Mouse (Mus musculus) liver, embryonic 14.5 days (tissue): ENCODE results near the gene Igf2r. TPM values are rescaled to one million over a fixed set of nuclear protein-coding genes. Genes with fewer than 3 reads are reported as not detected.

Source experiments
- ATAC-seq: fragments of 200-750 bp; cut with Nextera tagmentation; 2 replicates; pipeline ENCODE4 v1.8.0; 2017; ENCODE audit warnings: moderate number of reproducible peaks, mild to moderate bottlenecking, moderate library complexity; ENCODE audit not compliant: insufficient read depth
- DNase-seq, 3 experiments: peaks; one replicate each; pipeline ENCODE4 v3.0.0-alpha.2; 2012 to 2013; ENCODE audit warnings: low read depth in 3 of 3, low spot score in 3 of 3
- H3K27ac ChIP-seq: fragments of 300-500 bp; sonication (generic); 2 replicates; pipeline ENCODE4 v1.5.1; 2014; ENCODE audit warnings: moderate library complexity, mild to moderate bottlenecking, control low read depth, inconsistent platforms
- H3K27me3 ChIP-seq: fragments of 300-500 bp; sonication (generic); 2 replicates; pipeline ENCODE4 v1.6.1; 2014; ENCODE audit warnings: mild to moderate bottlenecking, low read length, moderate library complexity; ENCODE audit not compliant: control insufficient read depth, insufficient read depth
- H3K36me3 ChIP-seq: fragments of 300-500 bp; sonication (generic); replicated peaks from 2 replicates; pipeline ENCODE4 v1.6.1; 2014; ENCODE audit warnings: low read depth; ENCODE audit not compliant: control insufficient read depth, insufficient read depth
- H3K4me1 ChIP-seq, 2 experiments: fragments of 200-500 bp in 1 of 2; fragments of 300-500 bp in 1 of 2; sonication (generic) in 1 of 2; replicated peaks; 2 replicates each; pipeline ENCODE4 v1.6.1; 2012 to 2014; ENCODE audit warnings: antibody characterized with exemption in 1 of 2, inconsistent platforms in 1 of 2, low read length in 1 of 2; ENCODE audit not compliant: control insufficient read depth in 2 of 2, insufficient read depth in 2 of 2
- H3K4me2 ChIP-seq: fragments of 300-500 bp; sonication (generic); 2 replicates; pipeline ENCODE4 v1.6.1; 2014; ENCODE audit warnings: low read depth, mild to moderate bottlenecking, control low read depth, moderate library complexity
- H3K4me3 ChIP-seq, 2 experiments: fragments of 200-500 bp in 1 of 2; fragments of 300-500 bp in 1 of 2; sonication (generic) in 1 of 2; 2 replicates each; pipeline ENCODE4 v1.5.1; 2012 to 2014; ENCODE audit warnings: low read depth in 2 of 2, low read length in 2 of 2, mild to moderate bottlenecking in 2 of 2, control low read depth in 1 of 2, inconsistent platforms in 1 of 2, moderate library complexity in 1 of 2; ENCODE audit not compliant: insufficient read depth in 1 of 2
- H3K9ac ChIP-seq: fragments of 300-500 bp; sonication (generic); replicated peaks from 2 replicates; pipeline ENCODE4 v1.6.1; 2014; ENCODE audit warnings: mild to moderate bottlenecking, control low read depth, moderate library complexity
- H3K9me3 ChIP-seq: fragments of 300-500 bp; sonication (generic); 2 replicates; pipeline ENCODE4 v1.6.1; 2016; ENCODE audit warnings: low read length, mixed read lengths; ENCODE audit not compliant: control insufficient read depth
- CTCF ChIP-seq: IDR thresholded peaks from 2 replicates; pipeline ENCODE4 v1.5.1; 2016; ENCODE audit warnings: antibody characterized with exemption, low read depth, control low read depth
- EP300 ChIP-seq: IDR thresholded peaks from 2 replicates; pipeline ENCODE4 v1.6.1; 2016; ENCODE audit warnings: antibody characterized with exemption, low read depth
- WGBS: fragments of 180-500 bp; shearing (Covaris S2); extraction: QIAGEN DNeasy Blood & Tissue Kit; methylation state at CpG from one replicate; pipeline ENCODE4 v1.1.7; 2014; ENCODE audit not compliant: insufficient replicate concordance; 5-methylcytosine and 5-hydroxymethylcytosine counted together
- polyA plus RNA-seq, 2 experiments: library from polyadenylated mRNA; depleted of rRNA in 1 of 2; stranded (reverse) in 1 of 2; unstranded in 1 of 2; fragments of >200 nt; fragmentation: Nextera tagmentation in 1 of 2; extraction: Ambion mirVana in 1 of 2; gene quantifications; 2 replicates each; pipeline versions ENCODE4 v1.2.1 to v1.2.3; 2012 to 2014

The Igf2r gene
- polyA plus RNA-seq, 2 experiments = 12.6 to 12.8 TPM

GRCm38 (mm10) chr17:12798571-12798970, 29.1 kb upstream of the Igf2r start:
- no peak for ATAC-seq
- no peak for TF ChIP-seq EP300
- TF ChIP-seq CTCF = no peak
- H3K9ac ChIP-seq = no peak overlapping the region
- no peak for DNase-seq
- H3K4me2 ChIP-seq = no peak overlapping the region
- H3K4me1 ChIP-seq = peaks cover 0 to 28% of the 10 kb centered on the region in 2 experiments; a peak in 2 of 4 replicates
- no peaks in the 10 kb centered on the region for H3K9me3 ChIP-seq
- no peaks in the 10 kb centered on the region for H3K36me3 ChIP-seq
- WGBS = 66% methylated on average over 3 of the region's 3 CpGs
- H3K27me3 ChIP-seq = no peaks in the 10 kb centered on the region
- no peak overlapping the region for H3K27ac ChIP-seq
- H3K4me3 ChIP-seq = no peak overlapping the region

- ATAC-seq = no peak
- no peak for TF ChIP-seq CTCF
- Histone ChIP-seq H3K9me3 (no peaks in the 10 kb centered on the region), H3K27me3 (no peaks in the 10 kb centered on the region), H3K4me3 (no peak overlapping the region), H3K9ac (no peak overlapping the region), H3K4me2 (no peak overlapping the region), H3K36me3 (no peaks in the 10 kb centered on the region), H3K4me1 (peaks cover 8 to 36% of the 10 kb centered on the region in 2 experiments), H3K27ac (no peak overlapping the region)
- DNase-seq = no peak
- WGBS = 50% methylated on average over 3 of the region's 3 CpGs
Observed at GRCm38 (mm10) chr17:12797427-12798029, 28.1 kb upstream of the Igf2r start.

GRCm38 (mm10) chr17:12796633-12797032, 27.2 kb upstream of the Igf2r start:
- DNase-seq (no peak), ATAC-seq (peak; percentile 36; the same call in 1 of the 2 replicates)
- no peak overlapping the region for H3K4me3 ChIP-seq
- no peak overlapping the region for H3K27ac ChIP-seq
- WGBS = 30% methylated on average over 3 of the region's 3 CpGs
- H3K9me3 ChIP-seq = no peaks in the 10 kb centered on the region
- H3K4me1 ChIP-seq = peaks cover 10 to 43% of the 10 kb centered on the region in 2 experiments
- H3K36me3 ChIP-seq = no peaks in the 10 kb centered on the region
- no peak for TF ChIP-seq EP300
- no peak for TF ChIP-seq CTCF
- H3K4me2 ChIP-seq = no peak overlapping the region
- H3K9ac ChIP-seq = no peak overlapping the region
- H3K27me3 ChIP-seq = no peaks in the 10 kb centered on the region

- H3K9ac ChIP-seq = no peak overlapping the region
- H3K27me3 ChIP-seq = no peaks in the 10 kb centered on the region
- no peaks in the 10 kb centered on the region for H3K9me3 ChIP-seq
- no peaks in the 10 kb centered on the region for H3K36me3 ChIP-seq
- ATAC-seq (no peak), DNase-seq (no peak)
- WGBS = 26% methylated on average over 8 of the region's 8 CpGs
- H3K4me1 ChIP-seq = peaks cover 13 to 60% of the 10 kb centered on the region in 2 experiments
- H3K4me3 ChIP-seq = no peak overlapping the region
- TF ChIP-seq EP300 = 0 out of 2 replicates have a peak, but pooled peaks have one; percentile 11
- no peak for TF ChIP-seq CTCF
- H3K27ac ChIP-seq = no peak overlapping the region
- no peak overlapping the region for H3K4me2 ChIP-seq
Observed at GRCm38 (mm10) chr17:12793660-12794406, 24.4 kb upstream of the Igf2r start.

- peak; percentile 79 for ATAC-seq
- peak in 1 of 3 experiments; percentile 48 for DNase-seq
- Histone ChIP-seq H3K36me3 (no peaks in the 10 kb centered on the region), H3K4me1 (peaks cover 13 to 55% of the 10 kb centered on the region in 2 experiments), H3K4me3 (no peak overlapping the region), H3K9me3 (no peaks in the 10 kb centered on the region), H3K9ac (no peak overlapping the region), H3K4me2 (no peak overlapping the region), H3K27ac (no peak overlapping the region), H3K27me3 (no peaks in the 10 kb centered on the region)
- TF ChIP-seq EP300 = no peak
- no peak for TF ChIP-seq CTCF
- WGBS = 42% methylated on average over 11 of the region's 11 CpGs
Observed at GRCm38 (mm10) chr17:12792422-12793206, 23.1 kb upstream of the Igf2r start.
